Mouse (Mus musculus): ENCODE data around the gene Zg16. TPM values are rescaled to one million over a fixed set of nuclear protein-coding genes. Genes with fewer than 3 reads are reported as not detected.
A peak's percentile ranks its signal among the peaks of the same experiment; 100 is the strongest.

The Zg16 gene
- polyA plus RNA-seq, 1 experiment from 2014 or later, result not detected

GRCm38 (mm10) chr7:127031244-127031643 is 55.9 kb downstream of the Zg16 start:
- H3K4me3 ChIP-seq (replicated peaks), result no peak overlapping the region
- peaks cover 83% of the 10 kb centered on the region for H3K36me3 ChIP-seq
- peaks cover 14% of the 10 kb centered on the region for H3K4me1 ChIP-seq
- no peaks in the 10 kb centered on the region for H3K9me3 ChIP-seq (replicated peaks)
- H3K27ac ChIP-seq, result no peak overlapping the region
- H3K9ac ChIP-seq, result no peak overlapping the region
- ATAC-seq (replicated peaks; ENCODE audit: low FRiP score), result no peak
- H3K27me3 ChIP-seq, result no peaks in the 10 kb centered on the region
- 79% methylated on average over 1 of the region's 1 CpGs for WGBS
- H3K4me2 ChIP-seq, result no peak overlapping the region

- no peak for ATAC-seq (replicated peaks; ENCODE audit: low FRiP score)
- Histone ChIP-seq H3K27ac (no peak overlapping the region), H3K4me1 (peaks cover 14% of the 10 kb centered on the region), H3K27me3 (no peaks in the 10 kb centered on the region), H3K36me3 (peaks cover 73% of the 10 kb centered on the region), H3K4me3 (replicated peaks) (no peak overlapping the region), H3K4me2 (no peak overlapping the region), H3K9me3 (replicated peaks) (no peaks in the 10 kb centered on the region), H3K9ac (no peak overlapping the region)
- 93% methylated on average over 1 of the region's 1 CpGs for WGBS
Measured at GRCm38 (mm10) chr7:127030172-127030571, 57.0 kb downstream of the Zg16 start.

DNA sequence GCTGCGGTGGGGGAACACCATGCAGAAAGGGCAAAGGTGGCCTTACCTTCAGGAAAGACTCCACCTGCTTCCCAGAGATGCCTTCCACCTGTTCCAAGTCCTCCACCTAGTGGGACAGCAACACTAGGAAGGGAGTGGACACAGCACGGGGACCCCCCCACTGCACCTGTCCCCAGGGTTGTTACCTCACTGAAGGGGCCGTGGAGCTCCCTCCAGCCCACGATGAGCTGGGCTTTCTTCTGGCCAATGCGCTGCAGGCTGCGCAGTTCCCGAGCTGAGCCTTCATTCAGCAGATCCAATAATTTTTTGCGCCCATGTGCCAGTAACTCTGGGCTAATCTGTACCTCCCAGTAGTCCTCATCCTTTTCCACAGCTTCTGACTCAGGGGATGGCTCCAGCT is 59.2 kb downstream of the Zg16 start:
- peaks cover 68% of the 10 kb centered on the region for H3K36me3 ChIP-seq
- ATAC-seq (replicated peaks; ENCODE audit: low FRiP score), result no peak

DNA sequence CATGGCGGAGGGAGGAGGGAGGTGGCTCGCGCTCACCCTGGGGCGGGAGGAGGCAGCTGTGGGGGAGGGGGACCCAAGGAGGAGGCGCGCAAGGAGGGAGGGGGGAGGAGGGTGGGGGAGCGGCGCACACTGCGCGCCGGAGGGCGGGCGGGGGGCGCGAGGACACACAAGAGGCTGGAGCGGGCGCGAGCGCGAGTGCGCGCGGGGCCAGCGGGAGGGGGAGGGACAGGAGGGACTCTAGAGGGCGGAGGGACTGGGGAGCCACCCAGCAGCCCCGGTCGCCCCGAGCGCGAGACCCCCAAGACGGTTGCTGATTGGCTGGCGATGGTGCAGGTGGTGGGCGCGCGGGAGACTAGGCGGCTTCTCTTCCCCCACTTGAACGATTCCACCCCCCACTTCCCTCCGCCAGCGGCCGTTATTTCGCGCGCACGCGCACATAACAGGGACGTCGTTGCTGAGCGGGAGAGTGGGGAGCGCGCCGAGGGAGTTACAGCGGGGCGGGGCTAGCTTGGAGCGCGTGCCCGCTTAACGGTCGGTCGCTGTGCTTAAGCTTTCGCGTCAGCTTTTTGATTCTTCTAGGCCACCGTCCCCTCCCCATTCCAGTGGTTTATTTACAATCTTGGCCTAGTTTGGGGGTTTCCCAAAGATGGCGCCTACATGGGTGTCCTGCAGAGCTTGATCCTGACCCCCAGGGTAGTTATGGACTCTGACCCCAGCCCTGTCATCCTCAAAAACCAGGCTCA is 60.0 kb downstream of the Zg16 start, which contains the start of gene Maz:
Gene Maz (minus strand): TSS at position 54 of the 743 bp plus-strand sequence.
- Histone ChIP-seq H3K4me3 (replicated peaks) (peak within 1 kb of the TSS; percentile 77), H3K9ac (peak within 1 kb of the TSS; percentile 97), H3K27me3 (no peaks in the 10 kb centered on the region), H3K27ac (peak within 1 kb of the TSS; percentile 99), H3K4me2 (peak within 1 kb of the TSS; percentile 92), H3K9me3 (replicated peaks) (no peaks in the 10 kb centered on the region), H3K36me3 (peaks cover 68% of the 10 kb centered on the region), H3K4me1 (peaks cover 42% of the 10 kb centered on the region)
- WGBS, result under 1% methylated on average over 46 of the region's 63 CpGs
- ATAC-seq (replicated peaks; ENCODE audit: low FRiP score), result peak; percentile 92

More for the DNA sequence above, 59.2 kb downstream of the Zg16 start:
- no peaks in the 10 kb centered on the region for H3K9me3 ChIP-seq (replicated peaks)
- peak overlapping the region; percentile 92 for H3K4me2 ChIP-seq
- peaks cover 35% of the 10 kb centered on the region for H3K4me1 ChIP-seq
- H3K9ac ChIP-seq, result peak overlapping the region; percentile 14
- no peaks in the 10 kb centered on the region for H3K27me3 ChIP-seq
- H3K4me3 ChIP-seq (replicated peaks), result peak overlapping the region; percentile 77
- 60% methylated on average over 8 of the region's 8 CpGs for WGBS
- peak overlapping the region; percentile 99 for H3K27ac ChIP-seq

GRCm38 (mm10) chr7:127026616-127026983 is 60.5 kb downstream of the Zg16 start:
- Histone ChIP-seq H3K27ac (peak overlapping the region; percentile 99), H3K4me1 (peaks cover 47% of the 10 kb centered on the region), H3K27me3 (no peaks in the 10 kb centered on the region), H3K4me3 (replicated peaks) (peak overlapping the region; percentile 77), H3K36me3 (peaks cover 67% of the 10 kb centered on the region), H3K9me3 (replicated peaks) (no peaks in the 10 kb centered on the region), H3K9ac (peak overlapping the region; percentile 97), H3K4me2 (peak overlapping the region; percentile 92)
- no peak for ATAC-seq (replicated peaks; ENCODE audit: low FRiP score)
- no CpG with 5 or more reads among the region's 48 CpGs for WGBS

DNA sequence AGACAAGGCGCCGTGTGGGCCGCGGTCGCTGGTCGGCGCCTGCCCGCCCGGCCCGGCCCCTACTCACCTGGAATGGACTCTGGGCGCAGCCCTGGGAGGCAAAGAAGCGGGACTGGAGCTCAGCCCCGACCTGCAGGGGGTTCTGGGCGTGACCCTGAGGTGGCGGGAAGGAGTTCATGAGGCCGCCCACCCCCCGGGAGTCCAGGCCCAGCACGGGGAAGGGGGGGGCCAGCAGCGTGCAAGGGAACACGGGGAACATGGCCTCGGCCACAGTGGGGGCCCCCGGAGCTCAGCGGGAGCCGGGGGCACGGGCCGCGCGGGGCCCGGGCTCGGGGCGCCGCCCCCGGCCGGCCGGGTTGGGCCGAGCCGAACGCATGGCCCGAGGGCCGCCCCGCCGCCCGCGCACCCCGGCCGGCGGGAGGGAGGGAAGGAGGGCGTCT is 60.9 kb downstream of the Zg16 start:
- H3K4me2 ChIP-seq, result peak overlapping the region; percentile 92
- H3K27me3 ChIP-seq, result no peaks in the 10 kb centered on the region
- H3K27ac ChIP-seq, result peak overlapping the region; percentile 99
- H3K4me1 ChIP-seq, result peaks cover 52% of the 10 kb centered on the region
- H3K9me3 ChIP-seq (replicated peaks), result no peaks in the 10 kb centered on the region
- H3K36me3 ChIP-seq, result peaks cover 65% of the 10 kb centered on the region
- peak overlapping the region; percentile 97 for H3K9ac ChIP-seq
- H3K4me3 ChIP-seq (replicated peaks), result peak overlapping the region; percentile 77
- 1% methylated on average over 14 of the region's 48 CpGs for WGBS
- peak; percentile 44 for ATAC-seq (replicated peaks; ENCODE audit: low FRiP score)

- Histone ChIP-seq H3K4me3 (replicated peaks) (peak overlapping the region; percentile 77), H3K4me2 (peak overlapping the region; percentile 92), H3K4me1 (peaks cover 57% of the 10 kb centered on the region), H3K9ac (peak overlapping the region; percentile 97), H3K9me3 (replicated peaks) (no peaks in the 10 kb centered on the region), H3K27me3 (no peaks in the 10 kb centered on the region), H3K27ac (peak overlapping the region; percentile 99), H3K36me3 (peaks cover 60% of the 10 kb centered on the region)
- WGBS, result under 1% methylated on average over 59 of the region's 65 CpGs
- ATAC-seq (replicated peaks; ENCODE audit: low FRiP score), result no peak; the same call in 1 of the 2 replicates
Measured at GRCm38 (mm10) chr7:127025556-127026160, 61.5 kb downstream of the Zg16 start.

- Histone ChIP-seq H3K27me3 (no peaks in the 10 kb centered on the region), H3K4me1 (peaks cover 64% of the 10 kb centered on the region), H3K4me3 (replicated peaks) (peak overlapping the region; percentile 77), H3K9me3 (replicated peaks) (no peaks in the 10 kb centered on the region), H3K9ac (peak overlapping the region; percentile 97), H3K4me2 (peak overlapping the region; percentile 92), H3K36me3 (peaks cover 53% of the 10 kb centered on the region), H3K27ac (peak overlapping the region; percentile 99)
- ATAC-seq (replicated peaks; ENCODE audit: low FRiP score), result peak; percentile 20
- under 1% methylated on average over 30 of the region's 30 CpGs for WGBS
Measured at GRCm38 (mm10) chr7:127024755-127025555, 62.2 kb downstream of the Zg16 start.

DNA sequence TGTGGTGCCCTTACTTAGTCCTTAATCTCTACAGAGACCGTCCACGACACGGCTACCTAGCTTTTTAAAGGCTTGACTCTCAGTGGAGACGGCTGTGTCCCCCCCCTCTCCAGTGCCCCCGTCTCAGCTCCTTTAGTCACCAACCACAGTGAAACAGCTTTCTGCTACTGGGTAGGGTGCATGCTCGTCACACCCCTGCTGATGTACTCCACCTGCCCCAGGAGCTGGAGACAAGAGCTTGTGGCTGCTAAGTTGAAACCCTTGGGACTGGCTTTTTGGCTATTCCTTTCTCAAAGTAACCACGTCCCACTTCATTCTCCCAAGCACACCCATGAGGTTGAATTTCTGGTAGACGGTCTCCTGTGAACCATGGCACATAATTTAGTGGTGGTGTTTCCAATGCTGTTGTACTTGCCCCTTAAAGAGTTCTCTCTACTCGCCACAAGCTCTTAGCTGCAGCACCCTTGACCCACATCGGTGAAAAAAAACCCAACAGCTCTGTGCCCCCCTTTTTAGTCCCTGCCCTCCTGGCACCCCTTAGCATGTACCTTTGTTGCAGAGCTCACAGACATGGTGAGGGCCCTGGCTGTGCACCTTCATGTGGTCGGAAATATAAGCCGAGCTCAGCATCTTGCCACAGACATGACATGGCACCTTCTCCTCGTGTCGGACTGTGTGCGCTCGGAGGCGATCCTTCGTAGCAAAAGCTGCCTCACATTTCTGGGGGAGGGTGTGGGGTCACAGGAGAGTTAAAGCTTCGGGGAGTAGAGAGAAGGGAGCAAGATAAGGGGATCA is 63.0 kb downstream of the Zg16 start:
- Histone ChIP-seq H3K27ac (peak overlapping the region; percentile 99), H3K4me1 (peaks cover 73% of the 10 kb centered on the region), H3K9me3 (replicated peaks) (no peaks in the 10 kb centered on the region), H3K4me2 (peak overlapping the region; percentile 92), H3K4me3 (replicated peaks) (peak overlapping the region; percentile 77), H3K9ac (peak overlapping the region; percentile 97), H3K36me3 (peaks cover 44% of the 10 kb centered on the region), H3K27me3 (no peaks in the 10 kb centered on the region)
- ATAC-seq (replicated peaks; ENCODE audit: low FRiP score), result no peak
- WGBS, result 22% methylated on average over 19 of the region's 19 CpGs

GRCm38 (mm10) chr7:127023272-127023691 is 63.8 kb downstream of the Zg16 start:
- peak overlapping the region; percentile 77 for H3K4me3 ChIP-seq (replicated peaks)
- peak overlapping the region; percentile 92 for H3K4me2 ChIP-seq
- peak overlapping the region; percentile 97 for H3K9ac ChIP-seq
- no peak for ATAC-seq (replicated peaks; ENCODE audit: low FRiP score)
- H3K4me1 ChIP-seq, result peaks cover 75% of the 10 kb centered on the region
- H3K27me3 ChIP-seq, result no peaks in the 10 kb centered on the region
- 77% methylated on average over 13 of the region's 13 CpGs for WGBS
- H3K36me3 ChIP-seq, result peaks cover 36% of the 10 kb centered on the region
- no peaks in the 10 kb centered on the region for H3K9me3 ChIP-seq (replicated peaks)
- peak overlapping the region; percentile 99 for H3K27ac ChIP-seq
